Mouse (Mus musculus) E14TG2a.4 (cell line): Measurements from ENCODE around the gene Eif6.

Experiments
- H3K27me3 ChIP-seq: 2 replicates; pipeline ENCODE4 v1.6.1; 2014; ENCODE audit warnings: low read length, control low read depth; ENCODE audit not compliant: insufficient read depth
- H3K36me3 ChIP-seq: 2 replicates; pipeline ENCODE4 v1.6.1; 2014; ENCODE audit warnings: low read length, control low read depth; ENCODE audit not compliant: insufficient read depth
- H3K4me1 ChIP-seq: replicated peaks from 2 replicates; pipeline ENCODE4 v1.6.1; 2014; ENCODE audit warnings: low read depth, low read length, control low read depth
- H3K4me3 ChIP-seq: replicated peaks from 2 replicates; pipeline ENCODE4 v1.5.1; 2014; ENCODE audit warnings: mild to moderate bottlenecking, low read length
- H3K9me3 ChIP-seq: 2 replicates; pipeline ENCODE4 v1.6.1; 2014; ENCODE audit warnings: low read length, control low read depth
- CTCF ChIP-seq: conservative IDR thresholded peaks from 2 replicates; pipeline ENCODE4 v1.5.1; 2014; ENCODE audit warnings: low read length
- NANOG ChIP-seq: IDR thresholded peaks from 2 replicates; pipeline ENCODE4 v1.6.1; 2014; ENCODE audit warnings: borderline replicate concordance, low read length, mixed read lengths
- POU5F1 ChIP-seq: IDR thresholded peaks from 2 replicates; pipeline ENCODE4 v1.6.1; 2014; ENCODE audit warnings: low read length, borderline replicate concordance

Eif6 gene

GRCm38 (mm10) chr2:155787949-155788931 is 38.5 kb downstream of the Eif6 start:
- peaks cover 10% of the 10 kb centered on the region; the same call in 1 of the 2 replicates for H3K27me3 ChIP-seq
- no peaks in the 10 kb centered on the region for H3K9me3 ChIP-seq
- no peaks in the 10 kb centered on the region for H3K36me3 ChIP-seq
- no peak for TF ChIP-seq POU5F1
- no peak for TF ChIP-seq NANOG
- TF ChIP-seq CTCF: no peak
- H3K4me3 ChIP-seq: no peak overlapping the region
- H3K4me1 ChIP-seq: peaks cover 10% of the 10 kb centered on the region

- Histone ChIP-seq H3K27me3 (peaks cover 10% of the 10 kb centered on the region; the same call in 1 of the 2 replicates), H3K4me1 (no peaks in the 10 kb centered on the region; the same call in 1 of the 2 replicates), H3K9me3 (no peaks in the 10 kb centered on the region), H3K4me3 (no peak overlapping the region), H3K36me3 (no peaks in the 10 kb centered on the region)
- no peak for TF ChIP-seq CTCF
- TF ChIP-seq NANOG: no peak
- no peak for TF ChIP-seq POU5F1
These were observed 39.8 kb downstream of the Eif6 start for GRCm38 (mm10) chr2:155786905-155787304.

GRCm38 (mm10) chr2:155784534-155784933 is 42.2 kb downstream of the Eif6 start:
- no peak for TF ChIP-seq NANOG
- TF ChIP-seq POU5F1: no peak
- no peak for TF ChIP-seq CTCF
- Histone ChIP-seq H3K4me1 (no peaks in the 10 kb centered on the region; the same call in 1 of the 2 replicates), H3K9me3 (no peaks in the 10 kb centered on the region), H3K27me3 (peaks cover 8% of the 10 kb centered on the region; the same call in 1 of the 2 replicates), H3K36me3 (no peaks in the 10 kb centered on the region), H3K4me3 (no peak overlapping the region)

GRCm38 (mm10) chr2:155779506-155779905 is 47.2 kb downstream of the Eif6 start:
- no peak for TF ChIP-seq NANOG
- no peak for TF ChIP-seq CTCF
- no peak for TF ChIP-seq POU5F1
- Histone ChIP-seq H3K9me3 (no peaks in the 10 kb centered on the region), H3K4me3 (no peak overlapping the region), H3K27me3 (peaks cover 39% of the 10 kb centered on the region), H3K4me1 (peaks cover 10% of the 10 kb centered on the region), H3K36me3 (no peaks in the 10 kb centered on the region)

GRCm38 (mm10) chr2:155779066-155779465 is 47.7 kb downstream of the Eif6 start:
- H3K9me3 ChIP-seq: no peaks in the 10 kb centered on the region
- H3K4me1 ChIP-seq: peaks cover 11% of the 10 kb centered on the region
- H3K27me3 ChIP-seq: peaks cover 44% of the 10 kb centered on the region
- no peak for TF ChIP-seq NANOG
- TF ChIP-seq POU5F1: no peak
- no peak for TF ChIP-seq CTCF
- no peaks in the 10 kb centered on the region for H3K36me3 ChIP-seq
- H3K4me3 ChIP-seq: no peak overlapping the region

- TF ChIP-seq NANOG (no peak), POU5F1 (no peak), CTCF (no peak)
- H3K4me1 ChIP-seq: peaks cover 11% of the 10 kb centered on the region
- no peak overlapping the region for H3K4me3 ChIP-seq
- H3K9me3 ChIP-seq: no peaks in the 10 kb centered on the region
- peaks cover 54% of the 10 kb centered on the region for H3K27me3 ChIP-seq
- H3K36me3 ChIP-seq: no peaks in the 10 kb centered on the region
These were observed 48.7 kb downstream of the Eif6 start for GRCm38 (mm10) chr2:155778004-155778403.

- TF ChIP-seq POU5F1 (no peak), NANOG (no peak), CTCF (no peak)
- Histone ChIP-seq H3K27me3 (peaks cover 57% of the 10 kb centered on the region), H3K4me3 (no peak overlapping the region), H3K9me3 (no peaks in the 10 kb centered on the region), H3K36me3 (no peaks in the 10 kb centered on the region), H3K4me1 (peaks cover 11% of the 10 kb centered on the region)
These were observed 49.1 kb downstream of the Eif6 start for GRCm38 (mm10) chr2:155777688-155777985.

GRCm38 (mm10) chr2:155776824-155777687 is 49.7 kb downstream of the Eif6 start:
- Histone ChIP-seq H3K4me3 (no peak overlapping the region), H3K36me3 (no peaks in the 10 kb centered on the region), H3K9me3 (no peaks in the 10 kb centered on the region), H3K27me3 (peaks cover 60% of the 10 kb centered on the region), H3K4me1 (peaks cover 11% of the 10 kb centered on the region)
- TF ChIP-seq NANOG: no peak
